Mouse (Mus musculus): ENCODE results near the gene Thy1. TPM values are rescaled to one million over a fixed set of nuclear protein-coding genes. Genes with fewer than 3 reads are reported as not detected.

Thy1 gene
- polyA plus RNA-seq, 1 experiment = 1,180 TPM

- H3K27ac ChIP-seq (ENCODE audit: insufficient read depth, low read length) = no peak overlapping the region
- H3K4me3 ChIP-seq (ENCODE audit: insufficient read depth, low read length) = no peak overlapping the region
- no peak for TF ChIP-seq POLR2A (IDR thresholded peaks at IDR 0.05; ENCODE audit: extremely low read depth, insufficient read depth, low read length)
- TF ChIP-seq CTCF (IDR thresholded peaks at IDR 0.05; ENCODE audit: extremely low read depth, insufficient read depth, low read length) = no peak
- H3K4me1 ChIP-seq (ENCODE audit: control insufficient read depth, insufficient read depth, low read length) = peaks cover 2% of the 10 kb centered on the region
Measured at GRCm38 (mm10) chr9:44053936-44054335, 10.8 kb downstream of the Thy1 start.

DNA sequence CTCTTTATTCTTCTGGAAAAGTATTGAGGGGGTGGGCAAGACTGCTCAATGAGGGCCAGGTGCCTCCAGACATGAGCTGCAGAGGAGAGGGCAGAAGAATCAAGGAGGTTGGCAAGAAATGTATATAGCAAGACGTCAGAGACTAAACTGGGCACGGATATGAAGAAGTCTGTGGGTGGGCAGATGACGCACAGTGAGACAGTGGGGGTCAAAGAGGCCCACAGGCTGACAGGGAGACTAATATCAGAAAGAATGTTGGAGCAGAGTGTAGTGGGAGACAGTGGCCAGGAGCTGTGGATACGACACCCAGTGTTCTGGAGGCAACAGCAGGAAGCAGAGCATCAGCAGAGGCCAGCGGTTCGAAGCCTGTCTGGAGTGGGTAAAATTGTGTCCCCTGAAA lies 15.4 kb downstream of the Thy1 start:
- TF ChIP-seq CTCF (IDR thresholded peaks at IDR 0.05; ENCODE audit: extremely low read depth, insufficient read depth, low read length) = no peak
- TF ChIP-seq POLR2A (IDR thresholded peaks at IDR 0.05; ENCODE audit: extremely low read depth, insufficient read depth, low read length) = no peak
- Histone ChIP-seq H3K4me3 (ENCODE audit: insufficient read depth, low read length) (no peak overlapping the region), H3K4me1 (ENCODE audit: control insufficient read depth, insufficient read depth, low read length) (no peaks in the 10 kb centered on the region), H3K27ac (ENCODE audit: insufficient read depth, low read length) (no peak overlapping the region)

DNA sequence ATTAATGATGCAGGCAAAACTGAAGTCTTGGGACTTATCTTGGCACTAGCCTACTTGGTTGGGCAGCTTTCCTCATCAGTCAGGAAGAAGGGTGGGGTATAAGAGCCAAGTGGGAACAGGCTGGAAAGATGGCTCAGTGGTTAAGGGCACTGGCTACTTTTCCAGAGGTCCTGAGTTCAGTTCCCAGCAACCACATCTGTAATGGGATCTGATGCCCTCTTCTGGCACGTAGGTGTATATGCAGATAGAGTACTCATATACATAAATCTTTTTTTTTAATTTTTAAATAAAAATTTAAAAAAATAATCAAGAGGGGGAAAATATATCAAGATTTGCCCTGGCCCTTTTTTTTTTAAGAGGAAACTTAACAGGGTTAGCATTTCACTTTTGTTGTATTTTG lies 22.0 kb downstream of the Thy1 start:
- TF ChIP-seq CTCF (IDR thresholded peaks at IDR 0.05; ENCODE audit: extremely low read depth, insufficient read depth, low read length) (no peak), POLR2A (IDR thresholded peaks at IDR 0.05; ENCODE audit: extremely low read depth, insufficient read depth, low read length) (no peak)
- Histone ChIP-seq H3K27ac (ENCODE audit: insufficient read depth, low read length) (no peak overlapping the region), H3K4me3 (ENCODE audit: insufficient read depth, low read length) (no peak overlapping the region), H3K4me1 (ENCODE audit: control insufficient read depth, insufficient read depth, low read length) (no peaks in the 10 kb centered on the region)

DNA sequence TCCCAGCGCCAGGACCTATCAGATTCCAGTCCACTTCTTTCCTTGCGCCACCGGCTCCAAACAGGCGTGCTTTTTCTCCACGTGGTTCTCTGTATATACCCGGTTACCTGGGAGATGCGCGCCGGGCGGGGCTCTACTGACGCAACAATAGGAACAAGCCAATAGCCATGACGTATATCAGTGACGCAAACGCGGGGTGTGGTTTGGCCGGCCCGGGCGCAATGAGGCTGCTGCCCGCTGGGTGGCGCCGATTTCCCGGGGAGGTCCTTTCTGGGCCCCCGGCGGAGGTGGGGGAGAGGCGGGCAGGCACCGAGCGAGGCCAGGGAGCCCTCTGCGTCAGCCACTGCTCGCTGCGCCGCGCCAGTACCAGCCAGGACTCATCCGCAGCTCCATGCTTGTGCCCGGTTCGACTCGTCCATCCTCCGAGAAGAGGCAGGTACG lies 23.6 kb downstream of the Thy1 start, which contains the start of gene Usp2:
TSS of gene Usp2 (plus strand) at position 237 of the 441 bp plus-strand sequence.
- TF ChIP-seq CTCF (IDR thresholded peaks at IDR 0.05; ENCODE audit: extremely low read depth, insufficient read depth, low read length) = peak; percentile 62
- TF ChIP-seq POLR2A (IDR thresholded peaks at IDR 0.05; ENCODE audit: extremely low read depth, insufficient read depth, low read length) = peak; percentile 79
- Histone ChIP-seq H3K4me3 (ENCODE audit: insufficient read depth, low read length) (peak within 1 kb of the TSS; percentile 93), H3K4me1 (ENCODE audit: control insufficient read depth, insufficient read depth, low read length) (no peaks in the 10 kb centered on the region), H3K27ac (ENCODE audit: insufficient read depth, low read length) (peak within 1 kb of the TSS; percentile 87)

DNA sequence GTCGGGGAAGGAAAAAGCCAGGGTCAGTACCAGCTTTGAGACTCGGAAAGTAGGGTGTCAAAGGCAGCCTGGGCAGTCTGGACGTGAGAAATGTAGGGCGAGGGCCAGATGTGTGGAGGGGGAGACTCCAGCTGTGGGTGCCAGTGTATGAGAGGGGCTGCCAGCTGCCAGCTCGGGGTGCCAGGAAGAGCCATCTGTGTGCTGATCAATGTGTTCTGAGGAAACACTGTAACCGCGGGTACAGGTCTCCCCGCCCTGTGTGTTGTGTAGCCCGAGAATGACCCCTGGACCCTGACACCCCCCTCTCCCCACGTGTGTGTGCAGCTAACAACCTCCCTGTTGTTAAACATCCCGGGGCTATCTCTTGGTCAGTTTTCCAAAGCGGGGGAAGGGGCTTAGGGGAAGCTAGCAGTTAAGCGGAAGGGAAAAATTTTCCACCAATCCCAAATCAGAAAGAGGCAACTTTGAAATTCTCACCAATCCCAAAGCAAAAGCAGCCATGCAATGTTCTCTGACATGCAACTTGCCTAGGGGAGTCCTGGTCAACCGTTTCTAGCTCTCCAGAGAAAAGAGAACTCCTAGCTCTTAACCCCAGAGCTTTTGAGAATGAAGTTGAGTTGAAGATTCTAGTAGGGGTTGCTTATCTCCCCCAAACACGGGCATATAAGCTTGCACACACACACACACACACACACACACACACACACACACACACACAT lies 24.2 kb downstream of the Thy1 start:
- TF ChIP-seq CTCF (IDR thresholded peaks at IDR 0.05; ENCODE audit: extremely low read depth, insufficient read depth, low read length) (no peak), POLR2A (IDR thresholded peaks at IDR 0.05; ENCODE audit: extremely low read depth, insufficient read depth, low read length) (no peak)
- no peaks in the 10 kb centered on the region for H3K4me1 ChIP-seq (ENCODE audit: control insufficient read depth, insufficient read depth, low read length)
- H3K4me3 ChIP-seq (ENCODE audit: insufficient read depth, low read length) = peak overlapping the region; percentile 93
- H3K27ac ChIP-seq (ENCODE audit: insufficient read depth, low read length) = peak overlapping the region; percentile 87

DNA sequence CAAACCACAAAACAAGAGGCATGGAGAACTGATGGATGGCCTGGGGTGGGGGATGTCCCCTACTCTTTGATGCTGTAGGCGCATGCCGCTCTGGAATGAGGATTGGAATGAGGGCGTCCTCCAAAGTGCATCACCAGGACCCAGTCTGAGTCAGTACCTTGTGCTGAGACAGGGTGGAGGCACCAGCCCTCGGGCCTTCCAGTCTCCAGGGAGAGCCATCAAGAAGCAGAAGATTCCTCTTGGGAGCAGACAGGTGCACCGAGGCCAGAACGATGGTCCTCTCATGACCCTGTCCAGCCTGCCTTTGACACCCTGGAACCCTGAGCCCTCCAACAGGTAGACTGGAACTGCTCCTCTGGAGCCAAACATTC lies 24.8 kb downstream of the Thy1 start:
- H3K4me1 ChIP-seq (ENCODE audit: control insufficient read depth, insufficient read depth, low read length) = no peaks in the 10 kb centered on the region
- H3K4me3 ChIP-seq (ENCODE audit: insufficient read depth, low read length) = peak overlapping the region; percentile 93; the same call in 1 of the 2 replicates
- H3K27ac ChIP-seq (ENCODE audit: insufficient read depth, low read length) = no peak overlapping the region
- no peak for TF ChIP-seq CTCF (IDR thresholded peaks at IDR 0.05; ENCODE audit: extremely low read depth, insufficient read depth, low read length)
- TF ChIP-seq POLR2A (IDR thresholded peaks at IDR 0.05; ENCODE audit: extremely low read depth, insufficient read depth, low read length) = no peak

- TF ChIP-seq CTCF (IDR thresholded peaks at IDR 0.05; ENCODE audit: extremely low read depth, insufficient read depth, low read length) = no peak
- no peak for TF ChIP-seq POLR2A (IDR thresholded peaks at IDR 0.05; ENCODE audit: extremely low read depth, insufficient read depth, low read length)
- H3K4me1 ChIP-seq (ENCODE audit: control insufficient read depth, insufficient read depth, low read length) = no peaks in the 10 kb centered on the region
- no peak overlapping the region for H3K27ac ChIP-seq (ENCODE audit: insufficient read depth, low read length)
- no peak overlapping the region for H3K4me3 ChIP-seq (ENCODE audit: insufficient read depth, low read length)
Measured at GRCm38 (mm10) chr9:44069252-44069651, 26.1 kb downstream of the Thy1 start.

GRCm38 (mm10) chr9:44070113-44070843 lies 27.1 kb downstream of the Thy1 start:
- H3K4me1 ChIP-seq (ENCODE audit: control insufficient read depth, insufficient read depth, low read length) = no peaks in the 10 kb centered on the region
- no peak for TF ChIP-seq POLR2A (IDR thresholded peaks at IDR 0.05; ENCODE audit: extremely low read depth, insufficient read depth, low read length)
- TF ChIP-seq CTCF (IDR thresholded peaks at IDR 0.05; ENCODE audit: extremely low read depth, insufficient read depth, low read length) = no peak
- no peak overlapping the region for H3K4me3 ChIP-seq (ENCODE audit: insufficient read depth, low read length)
- H3K27ac ChIP-seq (ENCODE audit: insufficient read depth, low read length) = no peak overlapping the region

GRCm38 (mm10) chr9:44070844-44071231 lies 27.7 kb downstream of the Thy1 start:
- no peak overlapping the region for H3K27ac ChIP-seq (ENCODE audit: insufficient read depth, low read length)
- TF ChIP-seq POLR2A (IDR thresholded peaks at IDR 0.05; ENCODE audit: extremely low read depth, insufficient read depth, low read length) = no peak
- no peak for TF ChIP-seq CTCF (IDR thresholded peaks at IDR 0.05; ENCODE audit: extremely low read depth, insufficient read depth, low read length)
- H3K4me3 ChIP-seq (ENCODE audit: insufficient read depth, low read length) = no peak overlapping the region
- no peaks in the 10 kb centered on the region for H3K4me1 ChIP-seq (ENCODE audit: control insufficient read depth, insufficient read depth, low read length)
